Mouse (Mus musculus) spleen, adult 2 months (tissue): ENCODE measurements around the gene Notch2. TPM values are rescaled to one million over a fixed set of nuclear protein-coding genes. Genes with fewer than 3 reads are reported as not detected.

Experiments
- DNase-seq, 2 experiments: peaks; one replicate each; pipeline versions ENCODE4 v3.0.0 to v3.0.0-alpha.2; 2012 to 2021; ENCODE audit warnings: low spot score in 2 of 2, low read depth in 1 of 2
- H3K27ac ChIP-seq: fragments of 200-500 bp; 2 replicates; pipeline ENCODE4 v1.5.1; 2012; ENCODE audit warnings: low read length, inconsistent platforms; ENCODE audit not compliant: insufficient read depth
- H3K27me3 ChIP-seq: fragments of 200-500 bp; 2 replicates; pipeline ENCODE4 v1.6.1; 2012; ENCODE audit warnings: mild to moderate bottlenecking, moderate library complexity, low read length, inconsistent platforms; ENCODE audit not compliant: control insufficient read depth, insufficient read depth
- H3K36me3 ChIP-seq: fragments of 200-500 bp; 2 replicates; pipeline ENCODE4 v1.6.1; 2012; ENCODE audit warnings: mild to moderate bottlenecking, low read length, inconsistent platforms; ENCODE audit not compliant: control insufficient read depth, insufficient read depth
- H3K4me1 ChIP-seq: fragments of 200-500 bp; 2 replicates; pipeline ENCODE4 v1.6.1; 2011; ENCODE audit warnings: inconsistent platforms; ENCODE audit not compliant: control insufficient read depth, insufficient read depth, insufficient read length
- H3K4me3 ChIP-seq: fragments of 200-500 bp; 2 replicates; pipeline ENCODE4 v1.5.1; 2011; ENCODE audit warnings: mild to moderate bottlenecking, inconsistent platforms; ENCODE audit not compliant: insufficient read depth, insufficient read length; ENCODE audit errors: extremely low read depth
- CTCF ChIP-seq: fragments of 200-500 bp; IDR thresholded peaks from 2 replicates; pipeline ENCODE4 v1.5.1; 2011; ENCODE audit warnings: mild to moderate bottlenecking, inconsistent platforms; ENCODE audit not compliant: insufficient read depth, insufficient read length, insufficient replicate concordance; ENCODE audit errors: extremely low read depth
- POLR2A ChIP-seq: fragments of 200-500 bp; IDR thresholded peaks from 2 replicates; pipeline ENCODE4 v1.6.1; 2011; ENCODE audit warnings: low read depth, low read length, inconsistent platforms
- WGBS: fragments of 180-500 bp; shearing (Covaris S2); methylation state at CpG from one replicate; pipeline ENCODE4 v1.1.7; 2018; 5-methylcytosine and 5-hydroxymethylcytosine counted together
- polyA plus RNA-seq: library from polyadenylated mRNA; depleted of rRNA; stranded (reverse); fragments of >200 nt; gene quantifications from 2 replicates; pipeline ENCODE4 v1.2.3, GENCODE M21; 2012

The Notch2 gene
- polyA plus RNA-seq, 1 experiment, result 45.7 TPM

DNA sequence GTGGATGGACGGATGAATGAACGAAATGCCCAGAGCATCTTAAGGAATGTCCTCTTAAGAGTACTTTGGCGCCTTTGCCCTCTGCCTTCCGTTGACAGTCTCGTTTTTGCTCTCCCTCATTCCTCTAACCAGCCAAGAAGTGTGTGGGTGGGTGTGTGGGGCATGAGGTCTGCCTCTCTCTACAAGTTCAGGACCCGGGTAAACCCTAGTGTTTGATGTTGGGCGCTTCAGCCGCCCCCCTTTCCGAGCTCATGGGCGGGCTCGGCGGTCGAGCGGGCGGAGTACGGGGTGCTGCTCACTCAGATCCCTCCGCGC lies 284 bp upstream of the Notch2 start:
- Histone ChIP-seq H3K27ac (peak overlapping the region; percentile 44), H3K27me3 (no peaks in the 10 kb centered on the region), H3K36me3 (no peaks in the 10 kb centered on the region), H3K4me1 (peaks cover 6% of the 10 kb centered on the region; the same call in 1 of the 2 replicates), H3K4me3 (peak overlapping the region; percentile 53)
- 1% methylated on average over 18 of the region's 18 CpGs for WGBS
- TF ChIP-seq POLR2A (no peak), CTCF (no peak)
- DNase-seq, result no peak

DNA sequence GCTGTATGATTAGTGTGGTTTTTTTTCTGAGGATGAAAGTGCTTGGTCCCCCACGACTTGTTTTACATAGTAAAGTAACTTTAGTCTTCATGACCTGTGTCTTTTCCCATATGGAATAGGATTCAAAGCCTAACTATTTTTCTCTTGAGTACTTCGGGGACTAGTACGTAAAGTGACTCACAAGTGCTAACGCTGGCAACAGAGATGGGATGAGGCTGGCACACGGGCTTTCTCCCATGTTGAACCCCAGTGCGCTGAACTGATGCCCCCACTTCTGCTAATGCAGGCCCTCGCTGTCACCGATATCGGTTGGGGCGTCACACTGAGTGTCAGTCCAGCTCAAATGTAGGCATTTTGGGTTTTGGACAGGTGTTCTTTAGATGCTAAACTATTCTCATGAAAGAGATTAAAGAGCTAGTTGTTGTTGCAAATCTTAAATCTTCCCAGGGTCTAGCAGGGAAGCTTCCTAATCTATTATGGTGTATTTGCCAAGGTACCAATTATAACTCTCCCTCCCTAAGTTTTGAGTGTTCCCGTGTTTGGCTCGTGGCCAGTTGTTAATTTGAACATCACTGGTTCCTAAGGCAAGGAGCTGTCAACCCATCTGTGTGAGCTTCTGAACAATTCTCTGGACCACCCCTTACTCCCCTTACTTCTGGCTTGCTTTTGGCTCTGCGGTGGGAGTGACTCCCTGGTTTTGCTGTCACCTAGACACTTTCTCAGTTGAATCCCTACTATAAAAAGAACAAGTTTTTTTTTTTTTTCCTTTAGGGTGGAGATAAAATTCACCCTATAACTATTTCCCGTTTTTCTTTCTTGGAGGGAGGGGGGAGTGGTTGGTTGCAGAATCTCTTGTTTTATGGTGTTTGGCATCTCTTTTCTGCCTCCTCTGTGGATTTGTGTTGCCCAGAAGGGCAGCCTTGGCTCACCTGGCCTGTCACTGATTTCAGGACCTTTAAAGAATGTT lies 2.2 kb downstream of the Notch2 start:
- no peak overlapping the region for H3K27ac ChIP-seq
- H3K27me3 ChIP-seq, result no peaks in the 10 kb centered on the region
- DNase-seq, result no peak
- no peak for TF ChIP-seq POLR2A
- TF ChIP-seq CTCF, result no peak
- peaks cover 6% of the 10 kb centered on the region; the same call in 1 of the 2 replicates for H3K4me1 ChIP-seq
- H3K4me3 ChIP-seq, result 0 out of 2 replicates have a peak overlapping the region, but pooled peaks have one; percentile 2
- WGBS, result 57% methylated on average over 14 of the region's 14 CpGs
- peaks cover 1% of the 10 kb centered on the region; the same call in 1 of the 2 replicates for H3K36me3 ChIP-seq

DNA sequence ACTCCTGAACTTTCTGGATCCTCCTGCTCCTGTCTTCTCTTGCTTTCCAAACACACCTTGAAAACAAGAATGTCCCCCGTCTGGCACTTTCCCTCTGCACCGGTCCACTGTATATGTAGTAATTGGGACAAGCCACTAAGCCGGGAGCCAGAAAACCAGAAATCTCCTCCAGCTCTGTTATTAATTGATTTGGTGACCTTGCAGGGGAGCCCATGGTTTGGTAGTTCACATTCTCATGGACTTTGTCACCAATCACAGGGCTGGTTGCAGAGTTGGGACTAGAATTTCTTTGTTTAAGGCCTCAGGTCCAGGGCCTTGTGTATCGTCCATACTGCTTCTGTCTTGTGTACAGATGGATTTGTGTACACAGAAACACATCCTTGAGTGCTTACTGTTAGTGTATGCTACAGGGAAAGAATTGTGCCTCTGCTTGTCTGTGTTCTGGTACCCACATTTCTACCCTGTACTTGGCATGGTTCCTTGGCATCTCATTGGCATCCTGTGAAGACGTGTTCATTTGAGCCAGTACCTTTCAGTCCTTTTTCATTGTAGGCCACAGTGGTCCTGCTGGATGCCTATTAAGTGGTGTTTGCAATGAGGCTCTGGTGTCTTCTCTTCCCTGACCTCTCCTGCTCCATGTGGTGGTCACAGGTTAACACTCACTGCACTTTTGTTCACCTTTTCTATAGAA lies 3.7 kb downstream of the Notch2 start:
- H3K36me3 ChIP-seq, result peaks cover 1% of the 10 kb centered on the region; the same call in 1 of the 2 replicates
- no peak overlapping the region for H3K4me3 ChIP-seq
- no peak for DNase-seq
- H3K4me1 ChIP-seq, result peaks cover 6% of the 10 kb centered on the region; the same call in 1 of the 2 replicates
- TF ChIP-seq CTCF (no peak), POLR2A (no peak)
- WGBS, result 87% methylated on average over 5 of the region's 5 CpGs
- H3K27me3 ChIP-seq, result no peaks in the 10 kb centered on the region
- H3K27ac ChIP-seq, result no peak overlapping the region

DNA sequence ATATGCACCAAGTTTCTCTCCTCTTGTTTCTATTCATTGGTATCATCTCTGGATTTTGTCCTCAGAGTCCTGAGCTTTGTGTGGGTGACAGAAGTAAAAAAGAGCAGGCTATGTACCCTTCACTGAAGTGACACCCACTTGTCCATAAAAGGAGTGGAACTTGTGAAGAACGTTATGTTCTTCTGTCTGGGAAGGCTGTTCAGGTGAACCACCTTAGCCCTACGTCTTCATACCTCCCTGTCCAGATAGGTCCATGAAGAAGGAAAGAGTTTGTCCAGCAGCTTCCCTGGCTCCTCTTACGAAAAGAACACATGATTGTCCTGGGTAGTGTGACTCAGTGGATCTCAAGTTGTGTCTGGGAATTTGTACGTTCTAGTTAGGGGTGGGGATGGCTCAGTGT lies 4.9 kb downstream of the Notch2 start:
- no peak overlapping the region for H3K4me3 ChIP-seq
- H3K27ac ChIP-seq, result no peak overlapping the region
- H3K4me1 ChIP-seq, result peaks cover 6% of the 10 kb centered on the region; the same call in 1 of the 2 replicates
- TF ChIP-seq POLR2A (no peak), CTCF (no peak)
- 81% methylated on average over 4 of the region's 4 CpGs for WGBS
- H3K27me3 ChIP-seq, result no peaks in the 10 kb centered on the region
- peaks cover 1% of the 10 kb centered on the region; the same call in 1 of the 2 replicates for H3K36me3 ChIP-seq
- no peak for DNase-seq

DNA sequence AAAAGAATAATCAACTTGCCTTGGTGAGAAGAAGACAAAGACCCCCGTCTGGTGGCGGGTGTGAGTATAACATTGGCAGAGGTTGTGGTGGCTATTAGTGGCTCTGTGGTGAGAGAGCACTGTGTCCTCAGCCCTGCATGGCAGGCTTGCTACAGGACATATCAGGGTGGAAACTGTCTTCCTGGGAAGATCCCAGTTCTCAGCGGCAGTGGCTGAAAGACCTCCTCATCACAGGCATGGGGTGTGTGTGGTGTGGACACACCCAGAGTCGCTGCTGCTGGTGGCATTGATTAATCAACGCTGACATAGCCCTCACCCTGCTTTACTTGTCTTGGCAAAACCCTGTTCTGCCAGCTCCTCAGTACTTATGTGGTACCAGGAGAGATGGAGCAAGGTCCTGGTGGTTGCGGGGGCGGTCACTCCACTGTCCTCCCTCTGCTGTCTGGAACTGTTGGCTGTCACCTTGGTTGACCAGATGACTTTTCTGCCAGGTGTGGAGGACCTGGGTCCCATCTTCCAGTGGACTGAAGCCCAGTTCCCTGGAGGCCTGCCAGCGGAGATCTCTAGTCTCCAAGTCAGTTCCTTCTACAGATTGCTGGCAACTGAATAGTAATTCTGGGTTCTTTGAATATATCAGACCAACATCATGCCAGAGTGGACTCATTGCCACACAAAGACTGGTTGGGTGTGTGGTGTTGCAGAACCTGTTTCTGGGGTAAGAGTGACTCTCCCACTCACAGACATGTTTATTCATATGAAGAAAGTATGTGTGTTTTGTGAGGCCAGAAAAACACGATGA lies 7.3 kb downstream of the Notch2 start:
- peaks cover 12% of the 10 kb centered on the region; the same call in 1 of the 2 replicates for H3K4me1 ChIP-seq
- H3K36me3 ChIP-seq, result peaks cover 1% of the 10 kb centered on the region; the same call in 1 of the 2 replicates
- H3K4me3 ChIP-seq, result no peak overlapping the region
- H3K27ac ChIP-seq, result no peak overlapping the region
- no peaks in the 10 kb centered on the region for H3K27me3 ChIP-seq
- 77% methylated on average over 9 of the region's 9 CpGs for WGBS
- no peak for TF ChIP-seq CTCF
- no peak for TF ChIP-seq POLR2A
- no peak for DNase-seq

DNA sequence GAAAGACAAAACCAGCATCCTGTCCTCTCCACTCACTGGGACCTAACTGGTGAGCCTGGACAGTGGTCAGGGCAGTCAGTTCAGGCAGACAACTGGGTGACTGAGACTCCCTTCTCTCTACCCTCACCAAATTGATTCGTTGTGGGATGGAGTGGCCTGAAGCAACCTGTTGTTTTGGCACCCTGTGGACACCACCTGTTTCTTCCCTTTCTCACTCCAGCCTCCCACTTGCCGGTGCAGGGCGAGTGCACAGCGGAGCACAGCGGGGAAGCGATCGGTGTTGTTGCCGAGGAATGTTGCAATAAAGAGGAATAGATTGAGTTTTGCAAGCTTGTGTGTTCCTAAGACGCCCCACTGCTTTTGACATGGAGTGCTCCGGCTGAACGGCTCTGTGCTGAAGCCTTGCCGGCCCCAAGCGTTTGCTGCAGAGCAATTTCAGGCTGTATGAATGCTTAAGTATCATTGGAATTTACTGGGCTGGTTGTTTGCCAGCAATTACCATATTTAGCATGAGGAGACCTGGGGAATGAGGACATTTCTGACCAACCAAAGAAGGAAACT lies 11.0 kb downstream of the Notch2 start:
- TF ChIP-seq POLR2A (no peak), CTCF (no peak)
- peaks cover 23% of the 10 kb centered on the region; the same call in 1 of the 2 replicates for H3K4me1 ChIP-seq
- no peaks in the 10 kb centered on the region for H3K27me3 ChIP-seq
- H3K4me3 ChIP-seq, result no peak overlapping the region
- peaks cover 1% of the 10 kb centered on the region; the same call in 1 of the 2 replicates for H3K36me3 ChIP-seq
- WGBS, result 56% methylated on average over 13 of the region's 13 CpGs
- DNase-seq, result no peak
- no peak overlapping the region for H3K27ac ChIP-seq
